Mouse (Mus musculus) mouse embryonic stem cell (cell line): ENCODE measurements at regions not wholly inside any gene's neighbourhood (a gene's known extent, or its start where the extent isn't known, plus 50 kb on each side); places are given as distances from the start of the nearest gene placed in this dataset.

Experiments used
- in situ Hi-C, 2 experiments: fragments of 300-500 bp; cut with MboI; formaldehyde crosslinking; loops; 1 replicate in 1 of 2; 3 replicates in 1 of 2; pipeline ENCODE4 v1.14.3; 2019 to 2020; ENCODE audit warnings: low sequenced_read_pairs in 2 of 2, low pct_unique_long_range_greater_than_20kb in 1 of 2, mixed read lengths in 1 of 2; ENCODE audit not compliant: unreplicated experiment in 1 of 2

DNA sequence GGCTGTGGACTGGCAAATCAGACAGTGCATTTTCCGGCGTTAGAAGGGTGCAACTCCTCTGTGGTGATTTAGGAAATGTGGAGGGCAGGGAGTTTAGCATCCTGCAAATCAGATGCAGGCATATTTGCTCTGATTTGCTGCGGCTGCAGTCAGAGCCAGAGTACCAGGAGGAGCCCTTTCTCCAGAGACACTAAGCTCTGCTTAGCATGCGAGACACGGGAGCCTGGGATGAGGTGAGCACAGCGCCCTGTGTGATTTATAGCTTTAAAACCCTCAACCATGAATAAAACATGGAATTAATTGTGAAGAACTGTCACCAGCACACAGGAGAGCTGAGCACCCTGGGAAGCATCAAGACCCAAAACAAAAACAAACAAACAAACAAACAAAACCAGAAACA lies 229.1 kb upstream of the Sulf2 start:
- in situ Hi-C loops: no loop called here

GRCm38 (mm10) chr2:166383356-166383755 lies 227.9 kb upstream of the Sulf2 start:
- in situ Hi-C loops: no loop called here

DNA sequence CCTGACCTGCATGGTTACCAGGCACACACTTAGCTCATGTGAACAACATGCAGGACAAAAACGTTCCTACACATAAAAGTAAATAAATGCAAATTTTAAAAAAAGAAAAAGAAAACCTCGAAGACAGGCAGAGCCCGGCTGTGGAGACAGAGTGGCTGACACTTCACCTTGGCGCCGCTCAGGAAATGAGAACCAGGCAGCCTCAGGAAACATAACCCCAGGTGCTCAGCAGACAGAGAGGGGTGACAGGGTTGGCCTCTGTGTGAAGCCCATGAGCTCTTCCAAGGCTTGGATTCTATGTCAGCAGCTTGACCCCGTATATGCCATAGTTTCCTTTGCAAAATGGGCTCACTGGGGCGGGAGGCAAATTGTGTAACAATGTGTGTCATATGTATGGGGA lies 226.7 kb upstream of the Sulf2 start:
- in situ Hi-C loops: no loop called here

DNA sequence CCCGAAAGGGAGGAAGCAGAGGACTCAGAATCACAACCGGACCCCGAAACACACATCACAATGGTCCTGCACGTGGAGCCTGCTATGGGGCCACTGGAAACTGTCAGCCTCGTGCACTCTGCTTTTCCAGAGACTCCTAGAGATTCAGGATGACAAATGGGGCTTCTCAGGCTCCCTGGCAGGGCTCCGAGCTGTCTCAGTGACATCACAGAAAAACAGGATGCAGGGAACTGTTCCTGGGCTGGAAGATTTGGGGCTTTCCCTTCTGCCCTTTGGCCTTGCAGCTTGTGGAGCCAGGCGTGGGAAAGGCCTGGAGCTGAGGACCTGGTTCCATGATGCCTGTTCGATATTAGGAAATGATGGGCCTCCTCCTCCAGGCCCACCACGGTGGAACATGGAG lies 225.4 kb upstream of the Sulf2 start:
- in situ Hi-C loops: no loop called here

DNA sequence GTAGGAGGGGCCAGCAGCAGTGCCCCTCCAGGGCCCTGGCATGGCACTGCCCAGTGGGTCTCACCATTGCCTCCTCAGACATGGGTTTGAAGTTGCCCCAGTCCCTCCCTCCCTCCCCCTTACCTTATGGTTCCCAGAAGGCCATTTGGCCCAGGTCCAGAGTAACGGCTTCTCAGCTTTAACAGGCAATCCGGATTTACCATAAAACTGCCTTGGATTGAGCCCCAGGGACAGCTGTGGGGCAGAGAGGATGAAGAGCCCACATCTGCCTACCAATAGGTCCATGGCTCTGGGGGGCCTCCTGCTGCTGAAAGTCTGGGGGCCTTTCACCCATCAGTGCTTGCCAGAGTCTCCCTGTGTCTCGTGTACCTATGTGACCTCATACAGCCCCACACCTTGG lies 222.9 kb upstream of the Sulf2 start:
- in situ Hi-C loops: no loop called here

- in situ Hi-C loops: no loop called here
Observed at GRCm38 (mm10) chr2:166377329-166377728, 221.9 kb upstream of the Sulf2 start.

DNA sequence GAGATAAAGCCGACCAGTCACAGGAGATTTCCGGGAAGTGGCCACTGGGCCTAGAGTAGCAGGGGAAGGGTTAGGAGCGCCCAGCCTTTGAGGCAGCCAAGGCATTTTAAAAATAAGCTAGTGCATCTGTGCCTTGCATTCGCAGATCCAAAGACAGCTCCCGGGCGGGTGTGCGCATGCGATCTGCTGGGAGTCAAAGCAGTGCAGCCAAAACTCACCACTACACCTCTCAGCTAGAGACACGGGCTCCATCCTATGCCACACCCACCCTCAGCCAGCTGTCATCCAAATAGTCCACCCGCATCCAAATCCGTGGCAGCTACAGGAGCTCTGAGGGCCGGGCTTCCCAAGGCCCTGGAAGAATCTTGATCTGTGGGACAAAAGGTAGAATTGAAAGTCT lies 220.2 kb upstream of the Sulf2 start:
- in situ Hi-C loops: no loop called here

- in situ Hi-C loops: loop anchor here in 1 of 2 experiments (25.0 kb wide), 1 partner anchor 192 kb away; no protein-coding TSS in a partner anchor
Observed at GRCm38 (mm10) chr2:166370776-166371175, 215.3 kb upstream of the Sulf2 start.

DNA sequence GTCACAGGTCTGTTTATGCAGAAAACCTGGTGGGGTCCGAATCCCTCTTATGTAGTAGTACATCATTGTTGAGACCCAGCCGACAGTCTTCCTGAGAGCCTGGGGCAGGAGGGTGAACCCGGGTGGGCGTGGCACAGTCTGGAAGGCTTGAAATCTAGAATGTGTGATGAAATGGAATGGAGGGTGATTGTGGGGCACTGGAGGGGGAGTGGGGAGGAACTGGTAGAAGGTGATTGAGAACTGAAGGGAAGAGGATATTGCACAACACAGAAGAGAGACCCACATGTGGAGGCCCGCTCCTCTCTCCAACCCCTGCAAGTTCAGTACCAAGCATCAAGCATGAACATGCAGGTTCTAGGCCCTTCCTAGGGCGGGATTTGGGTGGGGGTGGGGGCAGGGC lies 206.2 kb upstream of the Sulf2 start:
- in situ Hi-C loops: loop anchor here in 1 of 2 experiments (25.0 kb wide), 1 partner anchor 201 kb away; no protein-coding TSS in a partner anchor

GRCm38 (mm10) chr2:166360786-166361185 lies 205.3 kb upstream of the Sulf2 start:
- in situ Hi-C loops: loop anchor here in 1 of 2 experiments (25.0 kb wide), 1 partner anchor 202 kb away; no protein-coding TSS in a partner anchor

GRCm38 (mm10) chr2:166359995-166360394 lies 204.5 kb upstream of the Sulf2 start:
- in situ Hi-C loops: loop anchor here in 1 of 2 experiments (25.0 kb wide), 1 partner anchor 202 kb away; no protein-coding TSS in a partner anchor

DNA sequence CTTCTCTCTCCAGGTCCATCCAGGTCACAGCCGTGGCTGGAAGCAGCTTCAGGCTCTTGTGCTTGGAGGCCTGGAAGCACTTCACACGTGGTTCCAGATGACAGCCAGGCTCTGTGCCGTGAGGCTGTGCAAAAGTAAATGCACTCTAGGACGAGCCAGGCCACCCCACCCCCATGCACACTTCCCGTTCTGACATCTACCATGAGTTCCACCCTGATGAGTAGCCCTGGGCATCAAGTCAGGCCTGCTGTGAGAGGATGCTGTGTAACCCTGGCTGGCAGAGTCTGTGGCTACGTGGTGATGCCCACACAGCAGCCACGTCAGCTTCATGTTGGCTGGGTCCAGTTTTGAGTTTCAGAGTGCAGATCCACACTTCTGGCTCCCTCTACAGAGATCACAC lies 202.4 kb upstream of the Sulf2 start:
- in situ Hi-C loops: loop anchor here in 1 of 2 experiments (25.0 kb wide), 1 partner anchor 204 kb away; no protein-coding TSS in a partner anchor

- in situ Hi-C loops: loop anchor here in 1 of 2 experiments (25.0 kb wide), 1 partner anchor 206 kb away; no protein-coding TSS in a partner anchor
Observed at GRCm38 (mm10) chr2:166355944-166356343, 200.5 kb upstream of the Sulf2 start.

DNA sequence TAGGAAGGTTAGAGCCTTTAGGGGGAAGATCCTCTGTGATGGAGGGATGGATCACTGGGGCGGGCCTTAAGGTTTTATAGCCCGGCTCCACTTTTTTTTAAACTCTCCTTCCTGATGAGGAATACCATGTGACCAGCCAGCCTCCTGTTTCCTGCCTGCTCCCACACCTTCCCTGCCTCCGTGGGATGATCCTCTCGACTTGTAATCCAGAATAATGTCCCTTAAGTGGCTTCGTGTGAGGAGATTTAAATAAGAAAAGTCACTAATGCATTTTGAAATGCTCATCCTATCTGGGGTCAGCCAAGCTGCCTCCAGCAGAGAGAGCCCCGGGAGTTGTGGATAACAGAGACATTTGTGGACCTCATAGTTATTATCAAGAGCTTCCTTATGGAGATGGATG lies 200.0 kb upstream of the Sulf2 start:
- in situ Hi-C loops: loop anchor here in 1 of 2 experiments (25.0 kb wide), 1 partner anchor 207 kb away; no protein-coding TSS in a partner anchor

GRCm38 (mm10) chr2:166354391-166354790 lies 198.9 kb upstream of the Sulf2 start:
- in situ Hi-C loops: loop anchor here in 1 of 2 experiments (25.0 kb wide), 1 partner anchor 208 kb away; no protein-coding TSS in a partner anchor

DNA sequence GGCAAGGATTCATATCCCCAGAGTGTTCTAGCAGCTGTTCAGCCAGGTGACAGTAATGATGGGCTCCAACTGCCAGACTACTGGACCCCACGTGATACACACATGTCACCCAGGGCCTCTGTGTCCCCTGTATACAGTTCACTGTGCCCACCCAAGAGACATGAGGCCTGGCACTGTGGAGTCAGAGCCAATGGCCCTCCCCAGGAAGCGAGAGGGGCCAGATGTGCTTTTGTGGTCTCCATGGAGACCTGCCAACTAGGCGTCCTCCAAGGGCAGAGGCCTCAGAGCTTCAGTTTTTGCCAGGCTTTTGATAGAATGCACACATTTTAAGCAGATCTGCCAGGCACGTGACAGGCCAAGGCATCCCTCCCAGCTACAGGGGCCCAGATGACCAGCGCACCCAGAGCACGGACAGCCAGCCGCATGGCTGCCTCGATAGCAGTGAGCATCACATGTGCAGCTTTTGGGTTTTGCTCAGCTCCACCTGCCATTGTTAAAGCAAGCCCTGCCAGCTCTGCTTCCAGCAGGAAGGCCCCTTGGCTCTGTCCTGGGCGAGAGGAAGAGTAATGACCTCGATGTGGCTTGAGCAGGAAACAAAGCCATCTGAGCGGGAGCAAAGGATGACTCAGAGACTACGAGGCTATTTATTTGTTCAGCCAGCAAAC lies 198.1 kb upstream of the Sulf2 start:
- in situ Hi-C loops: loop anchor here in 1 of 2 experiments (25.0 kb wide), 1 partner anchor 209 kb away; no protein-coding TSS in a partner anchor

DNA sequence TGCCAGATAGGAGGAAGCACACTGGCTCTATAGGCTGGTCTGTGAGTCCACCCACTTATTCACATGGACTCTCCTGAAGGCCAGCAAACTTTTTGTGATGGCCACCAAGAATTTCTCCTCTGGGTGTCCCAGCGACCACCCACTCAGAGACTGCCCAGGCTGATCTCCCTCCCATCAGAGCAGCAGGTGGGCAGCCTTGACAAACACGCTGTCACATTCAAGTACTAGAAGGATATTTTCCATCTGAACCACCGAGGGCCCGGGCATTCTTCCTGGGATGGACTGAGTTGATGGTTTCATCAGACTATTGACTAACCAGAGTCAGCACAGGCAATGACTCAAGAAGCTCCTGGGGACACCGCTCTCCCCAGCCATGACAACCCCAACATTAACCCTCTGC lies 196.5 kb upstream of the Sulf2 start:
- in situ Hi-C loops: loop anchor here in 1 of 2 experiments (25.0 kb wide), 1 partner anchor 210 kb away; no protein-coding TSS in a partner anchor

GRCm38 (mm10) chr2:166351581-166351980 lies 196.1 kb upstream of the Sulf2 start:
- in situ Hi-C loops: loop anchor here in 1 of 2 experiments (25.0 kb wide), 1 partner anchor 211 kb away; no protein-coding TSS in a partner anchor

GRCm38 (mm10) chr2:166348654-166349053 lies 193.2 kb upstream of the Sulf2 start:
- in situ Hi-C loops: loop anchor here in 1 of 2 experiments (25.0 kb wide), 1 partner anchor 261 kb away; no protein-coding TSS in a partner anchor
